ENCODE assay signal across 8 mouse cellular contexts in genomic region chr11:75468410-75468809, GRCm38 (mm10). TPM values are rescaled to one million over a fixed set of nuclear protein-coding genes. Genes with fewer than 3 reads are reported as not detected.
DNase-seq lines count a peak whose midpoint lies in the region; ATAC-seq and TF ChIP-seq lines count a peak whose summit lies in the region.

No protein-coding gene starts in this region.

- TF ChIP-seq POLR2A in kidney, adult 2 months (IDR thresholded peaks at IDR 0.05; ENCODE audit: low read depth, low read length), result no peak

- H3K9me3 ChIP-seq in hindbrain, embryonic 11.5 days (ENCODE audit: control insufficient read depth, low read length), result no peaks in the 10 kb centered on the region
- no peaks in the 10 kb centered on the region for H3K9me3 ChIP-seq in midbrain, embryonic 10.5 days (replicated peaks)

- no peaks in the 10 kb centered on the region for H3K27me3 ChIP-seq in kidney, adult 2 months (replicated peaks; ENCODE audit: control insufficient read depth, insufficient read depth, low read length)
- no peaks in the 10 kb centered on the region for H3K27me3 ChIP-seq in hindbrain, embryonic 11.5 days (ENCODE audit: control insufficient read depth, insufficient read depth, low read length)
- peaks cover 15% of the 10 kb centered on the region for H3K27me3 ChIP-seq in midbrain, embryonic 10.5 days (ENCODE audit: low read depth, poor library complexity, severe bottlenecking)

- H3K36me3 ChIP-seq in kidney, adult 2 months (ENCODE audit: control insufficient read depth, insufficient read depth, low read length), result peaks cover 16% of the 10 kb centered on the region
- H3K36me3 ChIP-seq in hindbrain, embryonic 11.5 days (ENCODE audit: control insufficient read depth, insufficient read depth, low read length), result no peaks in the 10 kb centered on the region
- H3K36me3 ChIP-seq in midbrain, embryonic 10.5 days, result peaks cover 15% of the 10 kb centered on the region

- WGBS in kidney, adult 2 months, result 47% methylated on average over 7 of the region's 7 CpGs
- 68% methylated on average over 7 of the region's 7 CpGs for WGBS in hindbrain, embryonic 11.5 days
- 71% methylated on average over 7 of the region's 7 CpGs for WGBS in midbrain, embryonic 10.5 days

- H3K4me3 ChIP-seq in kidney, adult 2 months (ENCODE audit: insufficient read depth, low read depth, low read length), result no peak overlapping the region
- peak overlapping the region; percentile 48 for H3K4me3 ChIP-seq in brown adipose tissue, adult 24 weeks (ENCODE audit: insufficient read depth, low read depth, low read length)
- peak overlapping the region; percentile 31 for H3K4me3 ChIP-seq in hindbrain, embryonic 11.5 days (ENCODE audit: low read depth, low read length)
- peak overlapping the region; percentile 55 for H3K4me3 ChIP-seq in midbrain, embryonic 10.5 days

- DNase-seq in kidney, adult 2 months, result peak; percentile 59
- DNase-seq in kidney, postnatal 14 days, result no peak
- no peak for DNase-seq in hindbrain, embryonic 11.5 days (ENCODE audit: low spot score)
- DNase-seq in midbrain, embryonic 10.5 days (ENCODE audit: low spot score), result no peak
- no peak for DNase-seq in left cerebral cortex, adult 9 months (ENCODE audit: low spot score in 2 of 2)
- DNase-seq in adipocyte (ENCODE audit: low spot score), result no peak
- DNase-seq in cerebellum, adult 11 months, result no peak

- no peak for TF ChIP-seq CTCF in kidney, adult 2 months (conservative IDR thresholded peaks at IDR 0.05; ENCODE audit: insufficient read depth, insufficient read length, low read depth, low read length)

- peaks cover 23% of the 10 kb centered on the region for H3K4me1 ChIP-seq in kidney, adult 2 months (ENCODE audit: control insufficient read depth, insufficient read depth, low read length)
- 0 out of 2 replicates have a peak, but pooled peaks cover 4% of the 10 kb centered on the region for H3K4me1 ChIP-seq in brown adipose tissue, adult 24 weeks (ENCODE audit: control insufficient read depth, insufficient read depth, insufficient read length, low read length)
- no peaks in the 10 kb centered on the region for H3K4me1 ChIP-seq in hindbrain, embryonic 11.5 days (replicated peaks; ENCODE audit: control insufficient read depth, insufficient read depth, low read length)
- H3K4me1 ChIP-seq in midbrain, embryonic 10.5 days, result peaks cover 15% of the 10 kb centered on the region

- H3K9ac ChIP-seq in hindbrain, embryonic 11.5 days (ENCODE audit: low read depth, low read length), result peak overlapping the region; percentile 50

- H3K4me2 ChIP-seq in hindbrain, embryonic 11.5 days (replicated peaks; ENCODE audit: low read depth, low read length), result peak overlapping the region; percentile 71

- no peak overlapping the region for H3K27ac ChIP-seq in kidney, adult 2 months (ENCODE audit: insufficient read depth, low read depth, low read length)
- no peak overlapping the region for H3K27ac ChIP-seq in brown adipose tissue, adult 24 weeks (replicated peaks; ENCODE audit: low read depth, low read length)
- no peak overlapping the region for H3K27ac ChIP-seq in hindbrain, embryonic 11.5 days (ENCODE audit: low read depth, low read length)
- peak overlapping the region; percentile 69 for H3K27ac ChIP-seq in midbrain, embryonic 10.5 days (replicated peaks)

- ATAC-seq in hindbrain, embryonic 11.5 days (ENCODE audit: low FRiP score), result no peak

RNA-seq across cellular contexts. Expression of gene Tlcd2, which starts 6.9 kb away (rescaled TPM):
- polyA plus RNA-seq in kidney, adult 2 months (2012; rRNA removed), result 14.2 and 14.6 TPM in 2 replicates
- 13.5 and 20.2 TPM in 2 replicates for polyA plus RNA-seq in brown adipose tissue, adult 24 weeks (2012; ENCODE audit: insufficient read depth, insufficient read length, missing spikeins)
- polyA plus RNA-seq in hindbrain, embryonic 11.5 days (2014; fragmentation: Nextera tagmentation; extraction: Ambion mirVana), result 9.1 and 9.9 TPM in 2 replicates
- 10.2 and 10.6 TPM in 2 replicates for polyA plus RNA-seq in midbrain, embryonic 10.5 days (2016; fragmentation: Nextera tagmentation; extraction: Ambion mirVana)

RNA-seq across cellular contexts. Expression of gene Wdr81, which starts 13.9 kb away (rescaled TPM):
- polyA plus RNA-seq in kidney, adult 2 months (2012; rRNA removed), result 17.7 and 21.0 TPM in 2 replicates
- polyA plus RNA-seq in brown adipose tissue, adult 24 weeks (2012; ENCODE audit: insufficient read depth, insufficient read length, missing spikeins), result 5.5 and 7.2 TPM in 2 replicates
- polyA plus RNA-seq in hindbrain, embryonic 11.5 days (2014; fragmentation: Nextera tagmentation; extraction: Ambion mirVana), result 3.1 and 4.1 TPM in 2 replicates
- 5.7 and 7.5 TPM in 2 replicates for polyA plus RNA-seq in midbrain, embryonic 10.5 days (2016; fragmentation: Nextera tagmentation; extraction: Ambion mirVana)

RNA-seq across cellular contexts. Expression of gene Prpf8, which starts 18.2 kb away (rescaled TPM):
- polyA plus RNA-seq in kidney, adult 2 months (2012; rRNA removed), result 88.0 and 92.7 TPM in 2 replicates
- 57.2 and 61.0 TPM in 2 replicates for polyA plus RNA-seq in brown adipose tissue, adult 24 weeks (2012; ENCODE audit: insufficient read depth, insufficient read length, missing spikeins)
- polyA plus RNA-seq in hindbrain, embryonic 11.5 days (2014; fragmentation: Nextera tagmentation; extraction: Ambion mirVana), result 86.6 and 89.6 TPM in 2 replicates
- polyA plus RNA-seq in midbrain, embryonic 10.5 days (2016; fragmentation: Nextera tagmentation; extraction: Ambion mirVana), result 67.3 and 72.2 TPM in 2 replicates

RNA-seq across cellular contexts. Expression of gene Serpinf2, which starts 29.0 kb away (rescaled TPM):
- polyA plus RNA-seq in kidney, adult 2 months (2012; rRNA removed), result 126 and 141 TPM in 2 replicates
- 0.48 TPM in 1 of 2 replicates, not detected in the other for polyA plus RNA-seq in brown adipose tissue, adult 24 weeks (2012; ENCODE audit: insufficient read depth, insufficient read length, missing spikeins)
- 0.36 TPM in 1 of 2 replicates, not detected in the other for polyA plus RNA-seq in hindbrain, embryonic 11.5 days (2014; fragmentation: Nextera tagmentation; extraction: Ambion mirVana)
- polyA plus RNA-seq in midbrain, embryonic 10.5 days (2016; fragmentation: Nextera tagmentation; extraction: Ambion mirVana), result not detected in 2 replicates

RNA-seq across cellular contexts. Expression of gene Rilp, which starts 41.5 kb away (rescaled TPM):
- 19.3 and 19.8 TPM in 2 replicates for polyA plus RNA-seq in kidney, adult 2 months (2012; rRNA removed)
- 42.3 and 47.1 TPM in 2 replicates for polyA plus RNA-seq in brown adipose tissue, adult 24 weeks (2012; ENCODE audit: insufficient read depth, insufficient read length, missing spikeins)
- 0.63 and 0.66 TPM in 2 replicates for polyA plus RNA-seq in hindbrain, embryonic 11.5 days (2014; fragmentation: Nextera tagmentation; extraction: Ambion mirVana)
- 0.35 and 0.44 TPM in 2 replicates for polyA plus RNA-seq in midbrain, embryonic 10.5 days (2016; fragmentation: Nextera tagmentation; extraction: Ambion mirVana)
